Mouse (Mus musculus): Measurements from ENCODE around the gene Wdfy2.
A peak's percentile ranks its signal among the peaks of the same experiment; 100 is the strongest.

- TF ChIP-seq CTCF (IDR thresholded peaks at IDR 0.05; ENCODE audit: insufficient read depth, low read length) (0 out of 2 replicates have a peak, but pooled peaks have one; percentile 21), POLR2A (IDR thresholded peaks at IDR 0.05; ENCODE audit: borderline replicate concordance, extremely low read depth, low read depth, low read length) (no peak)
Observed at GRCm38 (mm10) chr14:62885146-62885545, 47.7 kb downstream of the Wdfy2 start.

Measured in lung, adult 2 months (tissue).